Mouse (Mus musculus): ENCODE data around the gene Ppp1r17.

Gene Ppp1r17

GRCm38 (mm10) chr6:56068516-56068915, 51.2 kb downstream of the Ppp1r17 start:
- in situ Hi-C loops (cut with MboI; ENCODE audit: low pct_unique_long_range_greater_than_20kb in 1 of 2, low sequenced_read_pairs in 2 of 2, unreplicated experiment in 1 of 2), result loop anchor here in 1 of 2 experiments (25.0 kb wide), 1 partner anchor 369 kb away; no protein-coding TSS in a partner anchor

GRCm38 (mm10) chr6:56076378-56076805, 59.1 kb downstream of the Ppp1r17 start:
- in situ Hi-C loops (cut with MboI; ENCODE audit: low pct_unique_long_range_greater_than_20kb in 1 of 2, low sequenced_read_pairs in 2 of 2, unreplicated experiment in 1 of 2), result loop anchor here in 1 of 2 experiments (25.0 kb wide), 1 partner anchor 361 kb away; no protein-coding TSS in a partner anchor
